Mouse (Mus musculus) megakaryocyte-erythroid progenitor cell, adult 5-6 weeks (primary cell): ENCODE measurements around the gene Col4a6. TPM values are rescaled to one million over a fixed set of nuclear protein-coding genes. Genes with fewer than 3 reads are reported as not detected.

Source experiments
- total RNA-seq, 2 experiments: library from RNA; stranded (forward) in 1 of 2; stranded (reverse) in 1 of 2; fragments of 200-1000, 215-1000 nt in 1 of 2; fragments of >200 nt in 1 of 2; fragmentation: Nextera tagmentation in 1 of 2; gene quantifications; 2 replicates each; pipeline ENCODE4 v1.2.3; 2014 to 2017

Col4a6 gene
- total RNA-seq, 2 experiments from 2014 or later = not detected

Other genes starting within 250 kb of the Col4a6 start
- not detected in 2 replicates for gene Col4a5, start 1.3 kb upstream of the Col4a6 start, total RNA-seq (2014; fragmentation: Nextera tagmentation)
- not detected in 2 replicates for gene Col4a5, start 1.3 kb upstream of the Col4a6 start, total RNA-seq (2017)